Mouse (Mus musculus) adrenal gland, postnatal 36 days (tissue): ENCODE data around the gene Opn5. TPM values are rescaled to one million over a fixed set of nuclear protein-coding genes. Genes with fewer than 3 reads are reported as not detected.
A peak's percentile ranks its signal among the peaks of the same experiment; 100 is the strongest.

ENCODE experiments used
- DNase-seq, 2 experiments: peaks; one replicate each; pipeline ENCODE4 v3.0.0; 2021; ENCODE audit warnings: mixed read lengths in 1 of 2
- long read RNA-seq, 2 experiments: library from polyadenylated mRNA; stranded (forward); transcript quantifications; one replicate each; pipeline ENCODE4 v2.0.0; 2021; ENCODE audit warnings: borderline sequencing depth in 2 of 2
- total RNA-seq, 2 experiments: library from RNA; stranded (reverse); gene quantifications; 2 replicates each; pipeline ENCODE4 v1.2.3; 2021

Opn5 gene
- not detected for total RNA-seq
- long read RNA-seq, experiment 1: 0 reads
- long read RNA-seq, experiment 2: 0 reads

- no peak for DNase-seq
Measured at GRCm38 (mm10) chr17:42611295-42611694, at the start of gene Opn5. Opn5 (minus strand) TSS chr17:42611395.

- DNase-seq: peak; percentile 35 to 55
Measured at GRCm38 (mm10) chr17:42658634-42659422, 47.6 kb upstream of the Opn5 start.

DNA sequence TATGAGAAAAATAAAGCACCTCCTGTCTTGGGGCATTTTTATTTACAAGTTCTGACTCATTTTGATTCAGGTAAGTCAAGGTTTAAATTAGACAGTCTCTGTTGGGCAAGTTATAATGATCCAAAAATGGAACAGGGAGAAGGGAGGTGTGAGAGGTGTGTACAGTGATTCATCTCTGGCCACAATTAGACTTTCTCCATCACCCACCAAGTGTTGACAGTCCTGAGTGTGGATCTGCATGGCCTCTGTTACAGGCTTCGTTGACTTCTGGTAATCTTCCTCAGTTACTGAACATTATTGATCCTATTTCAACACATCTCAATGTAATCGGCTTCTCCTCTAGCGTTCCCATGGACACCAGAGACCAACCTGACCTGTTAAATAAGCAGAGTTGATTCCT, 32.2 kb upstream of the Opn5 start:
- no peak for DNase-seq

DNA sequence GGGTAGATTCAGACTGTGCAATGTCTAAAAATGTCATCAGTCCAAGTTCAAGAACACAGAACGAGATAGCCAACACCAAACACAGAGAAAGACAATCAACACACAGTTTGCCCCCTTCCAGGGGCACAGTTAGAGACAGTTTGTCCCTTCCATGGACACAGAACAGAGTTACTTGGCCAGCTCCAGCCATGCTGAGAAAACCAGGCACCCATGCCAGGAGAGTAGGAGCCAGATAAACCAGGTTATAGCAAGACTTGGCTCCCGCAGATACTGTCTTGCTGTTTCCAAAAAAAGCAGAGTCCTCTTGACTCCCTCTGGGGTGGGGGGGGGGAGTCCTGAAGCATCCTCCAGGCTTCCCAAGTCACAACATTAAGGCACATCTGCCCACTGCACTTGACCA, 19.0 kb upstream of the Opn5 start:
- no peak for DNase-seq

GRCm38 (mm10) chr17:42613043-42613737, 2.0 kb upstream of the Opn5 start:
- DNase-seq: peak; percentile 12 to 36

DNA sequence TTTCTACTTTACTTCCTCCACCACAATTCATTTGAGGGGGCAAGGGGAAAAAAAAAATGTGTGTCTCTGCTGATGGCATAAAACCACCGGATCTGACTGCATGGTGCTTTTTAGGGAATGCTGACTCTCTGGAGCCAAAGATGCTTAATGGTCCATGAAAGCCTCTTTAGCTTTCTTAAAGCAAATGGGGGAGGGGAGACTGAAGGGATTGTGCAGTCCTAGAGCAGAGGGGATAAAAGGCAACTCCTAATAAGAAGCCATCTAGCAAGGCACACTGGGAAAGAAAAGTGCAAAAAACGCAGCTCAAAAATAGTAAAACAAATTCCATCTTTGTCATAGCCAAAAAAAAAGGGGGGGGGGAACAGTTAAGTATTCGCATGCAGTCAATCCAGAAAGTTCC, 2.9 kb downstream of the Opn5 start:
- no peak for DNase-seq

- peak; percentile 67 for DNase-seq
Measured at GRCm38 (mm10) chr17:42602829-42603784, 8.1 kb downstream of the Opn5 start.

DNA sequence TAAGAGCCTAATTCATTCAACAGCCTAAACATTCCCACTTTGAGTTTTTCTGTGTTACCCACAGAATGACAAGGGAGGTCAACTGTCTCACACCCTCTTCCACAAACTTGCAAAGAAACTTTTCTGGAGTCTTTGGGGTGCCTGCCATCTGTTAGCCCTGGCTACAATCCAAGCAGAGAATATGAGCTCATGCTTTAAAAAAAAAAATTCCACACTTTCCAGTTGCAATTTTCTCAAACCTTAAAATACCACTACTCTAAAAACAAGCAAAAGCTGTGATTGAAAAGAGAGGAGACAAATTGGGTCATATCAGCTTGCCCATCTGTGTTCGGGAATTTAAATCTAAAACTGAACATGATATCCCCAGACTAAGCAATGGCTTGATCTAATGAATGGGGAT, 24.7 kb downstream of the Opn5 start:
- no peak for DNase-seq

- DNase-seq: no peak
Measured at GRCm38 (mm10) chr17:42583029-42583331, 28.2 kb downstream of the Opn5 start.

DNA sequence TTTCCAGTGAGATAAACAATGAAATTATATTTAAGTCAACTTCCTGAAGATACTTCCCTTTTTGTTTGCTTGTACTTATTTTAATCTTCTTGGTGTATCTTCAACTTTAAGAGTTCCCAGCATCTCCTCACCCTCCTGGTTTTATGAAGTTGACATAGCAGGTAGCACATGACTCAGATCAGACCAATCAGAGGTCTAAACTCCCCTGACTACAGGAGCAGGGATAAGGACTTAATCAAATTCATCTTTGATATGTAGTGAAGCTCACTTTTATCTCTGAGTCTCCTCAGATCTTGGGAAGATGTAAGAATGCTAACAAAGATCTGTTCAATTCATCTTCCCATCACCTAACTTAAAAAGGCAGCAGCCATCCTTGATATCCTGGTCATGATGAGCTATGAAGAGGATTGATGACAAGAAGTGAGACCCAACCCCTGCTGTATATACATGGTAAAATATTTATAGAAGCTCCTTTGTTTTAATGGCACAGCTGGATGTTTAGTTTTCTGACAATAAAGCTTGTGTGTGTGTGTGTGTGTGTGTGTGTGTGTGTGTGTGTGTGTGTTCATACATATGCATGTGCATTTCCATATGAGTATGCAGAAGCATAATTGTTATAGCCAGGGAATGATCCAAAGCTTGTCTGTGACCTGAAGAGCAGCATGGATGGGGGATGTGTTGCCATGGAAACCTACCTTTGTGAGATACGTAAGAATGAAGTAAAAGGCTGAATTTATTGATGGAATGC, 28.7 kb downstream of the Opn5 start:
- DNase-seq: no peak

DNA sequence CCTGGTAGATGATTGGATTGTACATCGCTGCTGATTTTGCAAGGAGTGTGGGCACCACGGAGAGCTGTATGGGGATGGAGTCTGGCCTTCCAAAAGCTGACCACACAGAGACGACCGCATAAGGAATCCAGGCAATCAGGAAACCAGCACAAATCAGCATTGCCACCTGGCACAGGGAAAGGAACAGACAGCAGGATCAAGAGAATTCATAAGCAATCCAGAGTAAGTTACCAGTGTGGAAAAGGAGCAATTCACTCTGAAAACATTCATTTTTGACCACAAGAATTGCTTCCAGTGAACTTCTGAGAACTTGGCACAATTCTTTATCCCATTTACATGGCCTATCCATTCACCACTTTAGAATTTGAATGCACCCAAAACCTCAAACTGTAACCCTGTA, 30.6 kb downstream of the Opn5 start:
- no peak for DNase-seq

- no peak for DNase-seq
Measured at GRCm38 (mm10) chr17:42580196-42580595, 31.0 kb downstream of the Opn5 start.

GRCm38 (mm10) chr17:42576671-42577168, 34.5 kb downstream of the Opn5 start:
- DNase-seq: no peak

DNA sequence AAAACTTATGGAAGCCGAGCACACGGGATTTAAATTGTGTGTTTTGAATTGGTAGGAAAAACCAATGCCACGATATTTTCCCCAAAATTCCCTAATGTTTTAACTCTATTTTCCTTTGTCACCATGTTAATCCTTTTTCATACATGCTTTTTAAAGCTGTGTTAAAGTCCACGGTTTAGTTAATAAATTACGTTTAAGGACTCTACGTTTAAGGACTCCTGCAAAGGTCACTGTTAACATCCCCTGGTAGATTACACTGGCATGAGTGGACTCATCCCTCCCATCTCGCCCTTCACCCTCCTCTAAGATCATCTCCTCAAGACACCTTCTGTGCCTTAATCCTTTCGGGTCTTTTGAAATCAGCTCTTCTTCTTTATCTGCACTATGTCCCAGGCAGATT, 37.4 kb downstream of the Opn5 start:
- DNase-seq: no peak

DNA sequence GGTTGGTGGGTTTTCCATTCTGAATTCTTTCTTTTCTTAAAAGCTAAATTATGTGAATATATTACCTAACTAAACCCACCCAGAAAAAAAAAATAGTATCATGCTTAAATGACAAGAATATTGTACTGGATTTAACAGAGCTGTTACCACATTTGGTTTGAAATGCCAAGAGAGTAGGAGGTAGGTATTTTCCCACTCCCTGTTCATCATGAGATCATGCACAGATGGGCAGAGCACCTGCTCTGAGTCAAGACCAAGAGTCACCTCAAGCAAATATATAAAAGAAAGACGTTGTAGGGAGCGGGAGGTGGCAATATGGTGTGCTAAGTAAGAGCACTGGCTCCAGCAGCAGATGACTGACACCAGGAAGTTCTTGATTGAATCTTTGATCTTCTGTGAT, 61.6 kb downstream of the Opn5 start:
- no peak for DNase-seq

GRCm38 (mm10) chr17:42530147-42530546, 81.0 kb downstream of the Opn5 start:
- no peak for DNase-seq

DNA sequence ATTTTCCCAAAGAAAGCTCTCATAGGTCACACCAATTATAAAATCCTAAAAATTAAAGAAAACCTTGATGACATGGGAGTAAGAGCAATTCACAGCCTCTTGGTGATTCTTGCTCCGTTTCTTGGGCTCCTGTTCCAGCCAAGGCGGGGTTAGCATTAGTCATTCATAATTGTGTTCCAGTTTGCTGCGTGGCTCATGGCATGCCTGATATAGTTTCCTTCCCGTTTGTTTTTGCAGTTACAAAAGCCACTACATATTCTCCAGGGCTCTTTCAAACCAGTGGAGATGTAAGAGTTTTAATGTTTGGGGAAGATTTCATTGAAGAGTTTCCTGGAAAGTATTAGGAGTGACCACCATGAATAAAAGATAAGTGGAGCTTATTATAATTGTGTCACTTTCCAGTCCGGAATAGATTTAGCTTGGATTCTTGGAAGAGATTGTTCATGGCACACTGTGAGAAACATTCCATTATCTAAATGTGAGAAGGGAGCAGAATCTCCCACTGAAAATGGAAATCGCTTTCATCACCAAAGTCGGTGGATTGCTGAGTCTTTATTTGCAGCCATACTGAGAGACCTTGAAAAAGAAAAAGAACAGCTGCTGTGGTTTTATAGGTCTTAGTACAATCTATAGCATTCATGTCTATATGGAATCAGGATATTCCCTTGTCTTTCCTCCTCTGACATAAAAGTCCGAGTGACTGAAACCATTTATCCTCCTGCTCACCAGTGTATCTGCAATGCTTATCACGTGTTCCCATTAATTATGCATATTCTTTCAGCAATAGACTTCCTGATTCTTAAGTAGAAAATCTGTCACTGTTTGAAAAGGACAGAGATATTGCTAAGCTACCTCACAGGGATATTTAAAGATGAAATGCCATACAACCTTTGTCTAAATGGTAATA, 101.6 kb downstream of the Opn5 start:
- DNase-seq: peak in 1 of 2 experiments; percentile 1
